Mouse (Mus musculus): ENCODE data around the gene Rcsd1. TPM values are rescaled to one million over a fixed set of nuclear protein-coding genes. Genes with fewer than 3 reads are reported as not detected.

The Rcsd1 gene
- polyA plus RNA-seq, 1 experiment from 2014 or later, result 34.4 TPM

- no peak overlapping the region for H3K4me3 ChIP-seq (ENCODE audit: inconsistent target)
- 89% methylated on average over 9 of the region's 9 CpGs for WGBS (ENCODE audit: missing documents)
- no peaks in the 10 kb centered on the region for H3K36me3 ChIP-seq (ENCODE audit: inconsistent target)
- H3K27ac ChIP-seq, result 0 out of 2 replicates have a peak overlapping the region, but pooled peaks have one; percentile 5
- no peaks in the 10 kb centered on the region for H3K79me2 ChIP-seq (ENCODE audit: inconsistent target)
Measured at GRCm38 (mm10) chr1:165618201-165618624, 91.3 kb downstream of the Rcsd1 start.

DNA sequence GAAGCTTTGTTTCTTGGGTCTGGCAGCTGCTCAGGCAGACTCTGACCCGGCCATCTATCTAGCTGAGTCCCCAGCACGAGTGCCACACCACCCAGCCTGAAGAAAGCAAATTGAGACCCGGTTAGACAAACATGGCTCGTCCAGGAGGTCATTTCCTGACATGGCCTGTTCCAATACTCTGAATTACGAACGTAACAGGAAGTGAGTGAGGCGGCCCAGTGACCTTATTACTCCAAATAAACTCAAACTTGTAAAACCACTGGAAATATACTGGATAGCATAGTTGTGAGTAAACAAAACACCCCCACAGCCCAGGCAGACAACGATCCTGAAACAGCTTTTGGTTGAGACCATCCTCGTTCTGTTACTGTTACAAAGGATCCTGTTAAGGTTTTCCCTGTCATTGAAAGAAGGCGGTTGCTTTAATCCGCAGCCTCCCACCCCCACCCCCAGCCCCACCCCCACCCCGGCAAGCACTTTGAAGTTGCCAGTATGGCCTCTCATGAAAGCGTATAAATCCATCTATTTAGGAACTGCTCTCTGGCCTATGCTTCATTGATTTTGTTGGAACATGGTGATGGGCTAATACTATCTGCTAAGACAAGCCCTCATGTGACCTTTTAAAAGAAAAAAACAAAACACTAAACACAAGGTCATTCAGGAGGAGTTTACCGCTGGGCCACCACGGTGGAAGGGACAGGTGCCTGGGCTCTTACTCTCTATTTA, 92.2 kb downstream of the Rcsd1 start:
- WGBS (ENCODE audit: missing documents), result 70% methylated on average over 14 of the region's 15 CpGs
- no peaks in the 10 kb centered on the region for H3K36me3 ChIP-seq (ENCODE audit: inconsistent target)

GRCm38 (mm10) chr1:165616652-165617051, 92.9 kb downstream of the Rcsd1 start:
- Histone ChIP-seq H3K4me3 (ENCODE audit: inconsistent target) (no peak overlapping the region), H3K27ac (no peak overlapping the region), H3K79me2 (ENCODE audit: inconsistent target) (no peaks in the 10 kb centered on the region), H3K36me3 (ENCODE audit: inconsistent target) (no peaks in the 10 kb centered on the region)
- 80% methylated on average over 7 of the region's 7 CpGs for WGBS (ENCODE audit: missing documents)

More for the DNA sequence above, 92.2 kb downstream of the Rcsd1 start:
- Histone ChIP-seq H3K27ac (no peak overlapping the region), H3K4me3 (ENCODE audit: inconsistent target) (no peak overlapping the region), H3K79me2 (ENCODE audit: inconsistent target) (no peaks in the 10 kb centered on the region)

DNA sequence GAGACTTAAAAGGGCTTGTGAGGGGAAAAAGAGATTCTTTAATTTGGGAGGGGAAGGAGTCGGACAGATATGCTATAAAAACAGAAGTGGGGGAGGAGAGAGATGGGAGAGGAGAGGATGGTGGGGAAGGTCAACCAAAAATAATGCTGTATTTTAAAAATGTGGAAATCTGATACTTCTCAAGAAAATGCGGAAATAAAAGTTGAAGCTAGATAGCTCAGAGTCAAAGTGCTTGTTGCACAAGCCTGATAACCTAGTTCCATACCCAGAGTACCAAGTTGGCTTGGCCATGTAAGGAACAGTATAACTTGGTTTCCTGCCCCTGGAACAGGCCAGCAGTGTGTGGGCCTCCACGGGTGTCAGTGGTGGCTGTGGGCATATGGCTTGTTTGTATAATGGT, 94.8 kb downstream of the Rcsd1 start:
- no peaks in the 10 kb centered on the region for H3K36me3 ChIP-seq (ENCODE audit: inconsistent target)
- WGBS (ENCODE audit: missing documents), result 88% methylated on average over 3 of the region's 3 CpGs

DNA sequence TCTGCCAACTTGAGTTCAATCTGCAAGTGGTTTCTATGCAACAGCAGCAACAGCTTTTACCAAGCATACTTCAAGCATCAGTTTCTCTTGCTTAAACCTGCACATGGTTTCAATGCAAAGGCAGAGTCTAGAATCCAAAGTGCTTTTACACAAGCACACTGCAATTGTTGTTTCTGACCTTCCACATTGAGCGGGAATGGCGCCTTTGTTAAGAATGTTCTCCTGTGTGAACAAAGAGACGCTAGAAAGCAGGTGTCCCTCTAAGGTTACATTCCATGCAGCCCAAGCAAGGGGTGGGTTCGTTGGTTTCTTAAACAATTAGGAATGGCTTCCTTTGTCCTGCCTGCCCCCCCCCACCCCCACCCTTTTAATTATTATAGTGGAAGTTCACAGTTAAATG, 95.6 kb downstream of the Rcsd1 start:
- H3K36me3 ChIP-seq (ENCODE audit: inconsistent target), result no peaks in the 10 kb centered on the region
- WGBS (ENCODE audit: missing documents), result 92% methylated on average over 4 of the region's 4 CpGs
- H3K27ac ChIP-seq, result no peak overlapping the region
- H3K79me2 ChIP-seq (ENCODE audit: inconsistent target), result no peaks in the 10 kb centered on the region
- H3K4me3 ChIP-seq (ENCODE audit: inconsistent target), result no peak overlapping the region

More for the DNA sequence above, 94.8 kb downstream of the Rcsd1 start:
- H3K27ac ChIP-seq, result no peak overlapping the region
- no peaks in the 10 kb centered on the region for H3K79me2 ChIP-seq (ENCODE audit: inconsistent target)
- H3K4me3 ChIP-seq (ENCODE audit: inconsistent target), result no peak overlapping the region

GRCm38 (mm10) chr1:165612714-165613113, 96.8 kb downstream of the Rcsd1 start:
- H3K27ac ChIP-seq, result no peak overlapping the region
- WGBS (ENCODE audit: missing documents), result 14% methylated on average over 5 of the region's 5 CpGs
- no peaks in the 10 kb centered on the region for H3K79me2 ChIP-seq (ENCODE audit: inconsistent target)
- H3K36me3 ChIP-seq (ENCODE audit: inconsistent target), result no peaks in the 10 kb centered on the region
- H3K4me3 ChIP-seq (ENCODE audit: inconsistent target), result no peak overlapping the region

- H3K4me3 ChIP-seq (ENCODE audit: inconsistent target), result no peak overlapping the region
- WGBS (ENCODE audit: missing documents), result 51% methylated on average over 9 of the region's 9 CpGs
- H3K36me3 ChIP-seq (ENCODE audit: inconsistent target), result no peaks in the 10 kb centered on the region
- no peak overlapping the region for H3K27ac ChIP-seq
- no peaks in the 10 kb centered on the region for H3K79me2 ChIP-seq (ENCODE audit: inconsistent target)
Measured at GRCm38 (mm10) chr1:165610321-165610999, 99.1 kb downstream of the Rcsd1 start.

DNA sequence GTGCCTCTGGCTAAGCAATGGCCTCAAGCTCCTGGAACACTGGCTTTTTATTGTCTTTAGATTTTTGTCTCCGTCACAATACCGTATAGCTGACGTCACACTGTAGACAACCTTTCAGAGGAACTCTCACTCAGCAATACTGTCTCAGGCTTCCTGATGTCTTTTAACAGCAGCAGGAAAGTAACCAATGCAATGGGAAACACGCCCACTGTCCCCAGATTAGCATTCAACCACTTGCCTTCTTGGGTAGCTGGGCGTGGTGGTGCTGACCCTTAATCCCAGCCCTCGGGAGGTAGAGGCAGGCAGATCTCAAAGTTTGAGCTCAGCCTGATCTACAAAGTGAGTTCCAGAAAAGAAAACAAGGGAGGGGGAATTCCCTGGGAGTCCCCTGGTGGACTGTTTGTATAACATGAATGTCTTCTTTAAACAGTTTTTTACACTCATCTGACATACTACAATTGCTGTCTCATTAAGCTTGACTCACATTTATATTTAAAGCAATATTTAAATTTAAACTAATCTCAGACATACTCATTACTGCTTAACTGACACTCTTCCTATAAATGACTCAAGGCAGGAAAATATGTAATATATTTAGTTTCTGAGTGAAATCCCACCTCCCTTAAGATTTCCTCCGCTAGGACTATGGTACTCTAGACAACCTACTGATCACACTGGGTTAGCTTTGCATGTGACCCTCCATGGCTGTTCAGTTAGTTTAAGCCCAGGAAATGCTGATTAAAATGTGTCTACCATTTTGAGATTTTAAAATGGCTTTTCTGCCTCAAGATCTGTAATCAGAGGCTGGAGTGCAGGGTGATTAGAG, 99.8 kb downstream of the Rcsd1 start:
- 74% methylated on average over 7 of the region's 7 CpGs for WGBS (ENCODE audit: missing documents)
- no peaks in the 10 kb centered on the region for H3K79me2 ChIP-seq (ENCODE audit: inconsistent target)
- no peak overlapping the region for H3K27ac ChIP-seq
- no peaks in the 10 kb centered on the region for H3K36me3 ChIP-seq (ENCODE audit: inconsistent target)
- no peak overlapping the region for H3K4me3 ChIP-seq (ENCODE audit: inconsistent target)

DNA sequence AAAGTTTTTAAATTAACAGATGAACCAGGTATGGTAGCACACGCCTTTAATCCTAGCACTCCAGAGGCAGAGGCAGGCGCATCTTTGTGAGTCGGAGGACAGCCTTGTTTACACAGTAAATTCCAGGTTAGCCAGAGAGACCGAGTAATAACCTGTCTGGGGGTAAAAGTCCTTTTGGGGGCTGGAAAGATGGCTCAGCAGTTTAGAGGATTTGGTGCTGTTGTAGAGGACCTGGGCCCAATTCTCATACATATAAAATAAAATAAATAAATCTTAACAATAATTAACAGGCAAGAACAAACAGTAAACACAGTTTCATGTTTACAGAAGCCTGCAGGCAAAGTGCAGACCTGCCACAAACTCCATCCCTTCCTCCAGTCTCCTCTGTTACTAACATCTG, 100.7 kb downstream of the Rcsd1 start:
- H3K4me3 ChIP-seq (ENCODE audit: inconsistent target), result no peak overlapping the region
- no peaks in the 10 kb centered on the region for H3K36me3 ChIP-seq (ENCODE audit: inconsistent target)
- no peaks in the 10 kb centered on the region for H3K79me2 ChIP-seq (ENCODE audit: inconsistent target)
- 91% methylated on average over 4 of the region's 4 CpGs for WGBS (ENCODE audit: missing documents)
- H3K27ac ChIP-seq, result no peak overlapping the region

GRCm38 (mm10) chr1:165605774-165606173, 103.8 kb downstream of the Rcsd1 start:
- H3K79me2 ChIP-seq (ENCODE audit: inconsistent target), result no peaks in the 10 kb centered on the region
- no peaks in the 10 kb centered on the region for H3K36me3 ChIP-seq (ENCODE audit: inconsistent target)
- no peak overlapping the region for H3K27ac ChIP-seq
- H3K4me3 ChIP-seq (ENCODE audit: inconsistent target), result no peak overlapping the region
- WGBS (ENCODE audit: missing documents), result 55% methylated on average over 6 of the region's 6 CpGs

- 94% methylated on average over 3 of the region's 3 CpGs for WGBS (ENCODE audit: missing documents)
- no peak overlapping the region for H3K4me3 ChIP-seq (ENCODE audit: inconsistent target)
- H3K27ac ChIP-seq, result no peak overlapping the region
- no peaks in the 10 kb centered on the region for H3K36me3 ChIP-seq (ENCODE audit: inconsistent target)
- H3K79me2 ChIP-seq (ENCODE audit: inconsistent target), result no peaks in the 10 kb centered on the region
Measured at GRCm38 (mm10) chr1:165605108-165605507, 104.4 kb downstream of the Rcsd1 start.

- H3K79me2 ChIP-seq (ENCODE audit: inconsistent target), result no peaks in the 10 kb centered on the region
- H3K36me3 ChIP-seq (ENCODE audit: inconsistent target), result no peaks in the 10 kb centered on the region
- peak overlapping the region; percentile 25 for H3K27ac ChIP-seq
- no peak overlapping the region for H3K4me3 ChIP-seq (ENCODE audit: inconsistent target)
- 14% methylated on average over 8 of the region's 8 CpGs for WGBS (ENCODE audit: missing documents)
Measured at GRCm38 (mm10) chr1:165604203-165604602, 105.4 kb downstream of the Rcsd1 start.

GRCm38 (mm10) chr1:165603218-165603617, 106.3 kb downstream of the Rcsd1 start:
- H3K27ac ChIP-seq, result 0 out of 2 replicates have a peak overlapping the region, but pooled peaks have one; percentile 25
- WGBS (ENCODE audit: missing documents), result 84% methylated on average over 14 of the region's 14 CpGs
- H3K79me2 ChIP-seq (ENCODE audit: inconsistent target), result no peaks in the 10 kb centered on the region
- no peaks in the 10 kb centered on the region for H3K36me3 ChIP-seq (ENCODE audit: inconsistent target)
- H3K4me3 ChIP-seq (ENCODE audit: inconsistent target), result no peak overlapping the region

GRCm38 (mm10) chr1:165601775-165602280, 107.7 kb downstream of the Rcsd1 start:
- no peak overlapping the region for H3K4me3 ChIP-seq (ENCODE audit: inconsistent target)
- WGBS (ENCODE audit: missing documents), result 89% methylated on average over 9 of the region's 10 CpGs

More at GRCm38 (mm10) chr1:165601775-165602280, 107.7 kb downstream of the Rcsd1 start:
- no peaks in the 10 kb centered on the region for H3K79me2 ChIP-seq (ENCODE audit: inconsistent target)
- H3K27ac ChIP-seq, result no peak overlapping the region
- H3K36me3 ChIP-seq (ENCODE audit: inconsistent target), result no peaks in the 10 kb centered on the region

All from macrophage (primary cell).